Mouse (Mus musculus) forebrain, embryonic 14.5 days (tissue): ENCODE data around the gene Ywhag. TPM values are rescaled to one million over a fixed set of nuclear protein-coding genes. Genes with fewer than 3 reads are reported as not detected.

Source experiments
- polyA plus RNA-seq: library from polyadenylated mRNA; unstranded; fragments of >200 nt; fragmentation: Nextera tagmentation; extraction: Ambion mirVana; gene quantifications from 2 replicates; pipeline ENCODE4 v1.2.1, GENCODE M21; 2014

Gene Ywhag
- polyA plus RNA-seq, 1 experiment from 2014 or later = 361 TPM

Other genes with a start within 250 kb of the Ywhag start
- gene Tmem120a, start 190.2 kb downstream of the Ywhag start, polyA plus RNA-seq = 80.1 and 83.8 TPM in 2 replicates
- 0.52 TPM in 1 of 2 replicates, not detected in the other for gene Styxl1, start 156.2 kb downstream of the Ywhag start, polyA plus RNA-seq
- gene Mdh2, start 156.1 kb downstream of the Ywhag start, polyA plus RNA-seq = 590 and 591 TPM in 2 replicates
- 23.6 and 31.1 TPM in 2 replicates for gene Srrm3, start 127.7 kb downstream of the Ywhag start, polyA plus RNA-seq
- 6.6 and 8.1 TPM in 2 replicates for gene Hspb1, start 46.7 kb downstream of the Ywhag start, polyA plus RNA-seq
- gene Ssc4d, start 39.9 kb upstream of the Ywhag start, polyA plus RNA-seq = 0.99 and 1.4 TPM in 2 replicates
- 0.13 and 0.16 TPM in 2 replicates for gene Zp3, start 45.5 kb upstream of the Ywhag start, polyA plus RNA-seq
- gene Dtx2, start 60.2 kb upstream of the Ywhag start, polyA plus RNA-seq = 24.9 and 30.5 TPM in 2 replicates
- not detected in 2 replicates for gene Upk3b, start 103.9 kb upstream of the Ywhag start, polyA plus RNA-seq
- gene Upk3bl, start 119.9 kb upstream of the Ywhag start, polyA plus RNA-seq = not detected in 2 replicates
- gene Rasa4, start 149.3 kb upstream of the Ywhag start, polyA plus RNA-seq = 4.9 and 6.7 TPM in 2 replicates
- 255 and 310 TPM in 2 replicates for gene Polr2j, start 182.0 kb upstream of the Ywhag start, polyA plus RNA-seq
- gene Lrwd1, start 201.5 kb upstream of the Ywhag start, polyA plus RNA-seq = 33.2 and 35.8 TPM in 2 replicates
- gene Alkbh4, start 201.5 kb upstream of the Ywhag start, polyA plus RNA-seq = 13.0 and 14.6 TPM in 2 replicates
- 21.7 and 29.7 TPM in 2 replicates for gene Orai2, start 236.1 kb upstream of the Ywhag start, polyA plus RNA-seq